Mouse (Mus musculus): ENCODE results near the gene Epha10.
A peak's percentile ranks its signal among the peaks of the same experiment; 100 is the strongest.
"Not testable (repeated sequence)": the region's sequence is repeated elsewhere in the genome, so short reads cannot be mapped to it uniquely, and the experiment has no call there.

Epha10 gene

DNA sequence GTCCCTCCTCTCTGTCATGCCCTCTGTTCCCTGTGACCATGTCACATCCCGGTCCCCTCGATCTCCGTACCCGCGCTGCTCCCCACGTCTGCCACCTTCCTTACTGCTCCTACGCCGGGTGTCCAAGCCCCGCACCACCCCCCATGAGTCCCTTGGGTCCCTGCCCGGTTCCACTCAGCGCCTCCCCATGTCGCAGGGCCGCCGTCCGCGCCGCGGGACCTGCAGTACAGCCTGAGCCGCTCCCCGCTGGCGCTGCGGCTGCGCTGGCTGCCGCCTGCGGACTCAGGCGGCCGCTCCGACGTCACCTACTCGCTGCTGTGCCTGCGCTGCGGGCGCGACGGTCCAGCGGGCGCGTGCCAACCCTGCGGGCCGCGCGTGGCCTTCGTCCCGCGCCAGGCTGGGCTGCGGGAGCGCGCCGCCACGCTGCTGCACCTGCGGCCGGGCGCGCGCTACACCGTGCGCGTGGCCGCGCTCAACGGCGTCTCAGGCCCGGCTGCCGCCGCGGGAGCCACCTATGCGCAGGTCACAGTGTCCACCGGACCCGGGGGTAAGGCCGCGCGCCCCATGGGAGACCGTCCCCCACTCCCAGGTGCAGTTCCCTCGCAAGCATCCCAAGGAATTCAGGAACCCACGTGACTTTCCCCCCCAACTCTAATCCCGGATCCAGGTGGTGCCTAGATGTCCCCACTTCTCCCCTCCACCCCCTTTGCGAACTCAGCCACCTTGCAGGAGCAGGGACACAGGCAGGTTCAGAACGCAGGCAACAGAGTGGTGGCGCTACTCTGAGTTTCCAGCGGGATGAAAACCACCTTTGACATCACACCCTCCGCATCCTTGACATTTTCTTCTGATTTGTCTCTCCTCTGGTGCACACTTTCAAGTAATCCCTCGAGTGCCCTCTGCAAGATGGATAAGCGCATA, 14.1 kb downstream of the Epha10 start:
- DNase-seq (ENCODE audit: low read depth) = no peak

DNA sequence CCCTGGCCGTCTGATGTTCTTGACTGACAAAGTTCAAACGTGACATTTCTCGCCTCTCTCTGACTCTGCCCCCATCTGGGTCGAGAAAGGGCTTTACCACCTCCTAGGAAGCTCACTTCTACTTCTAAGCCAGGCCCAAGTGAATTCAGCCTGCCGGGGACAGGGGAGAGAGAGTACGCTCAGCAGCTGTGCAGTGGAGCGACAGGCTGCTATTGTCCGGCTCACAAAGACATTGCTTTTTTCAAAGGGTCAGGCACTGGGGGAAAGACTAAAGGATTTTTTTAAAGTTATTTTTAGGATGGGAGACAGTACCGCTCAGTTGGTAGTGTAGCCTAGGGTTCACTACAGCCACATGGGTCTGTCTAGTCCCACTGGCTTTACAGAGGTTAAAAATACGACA, 17.7 kb downstream of the Epha10 start:
- no peak for DNase-seq (ENCODE audit: low read depth)

DNA sequence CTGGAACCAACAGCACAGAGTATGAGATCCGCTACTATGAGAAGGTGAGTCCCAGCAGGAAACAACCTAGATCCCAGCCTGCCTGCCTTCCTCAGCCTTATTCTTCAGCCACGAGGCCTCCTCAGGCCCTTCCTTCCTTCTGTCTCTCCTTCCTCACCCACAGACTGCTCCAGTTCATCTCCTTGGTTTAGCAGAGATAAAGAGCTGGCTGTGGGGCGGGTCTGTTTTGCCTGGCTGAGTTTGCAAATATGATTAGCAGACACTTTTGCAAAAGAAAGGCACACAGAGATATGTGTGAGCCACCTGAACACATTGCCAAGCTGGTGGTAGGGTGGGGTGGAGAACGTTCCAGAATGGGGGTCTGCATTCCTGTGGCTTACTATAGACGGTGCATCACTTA, 19.2 kb downstream of the Epha10 start:
- DNase-seq (ENCODE audit: low read depth) = no peak

DNA sequence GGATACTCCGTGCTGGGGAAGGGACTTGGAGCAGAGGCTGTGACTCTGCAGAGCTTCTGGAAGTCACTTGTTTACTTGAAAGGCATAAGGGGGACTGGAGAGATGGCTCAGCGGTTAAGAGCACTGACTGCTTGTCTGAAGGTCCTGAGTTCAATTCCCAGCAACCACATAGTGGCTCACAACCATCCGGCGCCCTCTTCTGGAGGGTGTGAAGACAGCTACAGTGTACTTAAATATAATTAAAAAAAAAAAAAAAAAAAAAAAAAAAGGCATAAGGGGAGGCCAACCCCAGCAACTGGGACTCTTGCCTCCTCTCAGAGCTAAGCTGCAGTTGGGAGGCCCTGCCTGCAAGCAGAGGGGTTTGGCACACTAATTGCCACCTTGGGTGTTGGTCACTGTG, 24.7 kb downstream of the Epha10 start:
- DNase-seq (ENCODE audit: low read depth) = no peak

DNA sequence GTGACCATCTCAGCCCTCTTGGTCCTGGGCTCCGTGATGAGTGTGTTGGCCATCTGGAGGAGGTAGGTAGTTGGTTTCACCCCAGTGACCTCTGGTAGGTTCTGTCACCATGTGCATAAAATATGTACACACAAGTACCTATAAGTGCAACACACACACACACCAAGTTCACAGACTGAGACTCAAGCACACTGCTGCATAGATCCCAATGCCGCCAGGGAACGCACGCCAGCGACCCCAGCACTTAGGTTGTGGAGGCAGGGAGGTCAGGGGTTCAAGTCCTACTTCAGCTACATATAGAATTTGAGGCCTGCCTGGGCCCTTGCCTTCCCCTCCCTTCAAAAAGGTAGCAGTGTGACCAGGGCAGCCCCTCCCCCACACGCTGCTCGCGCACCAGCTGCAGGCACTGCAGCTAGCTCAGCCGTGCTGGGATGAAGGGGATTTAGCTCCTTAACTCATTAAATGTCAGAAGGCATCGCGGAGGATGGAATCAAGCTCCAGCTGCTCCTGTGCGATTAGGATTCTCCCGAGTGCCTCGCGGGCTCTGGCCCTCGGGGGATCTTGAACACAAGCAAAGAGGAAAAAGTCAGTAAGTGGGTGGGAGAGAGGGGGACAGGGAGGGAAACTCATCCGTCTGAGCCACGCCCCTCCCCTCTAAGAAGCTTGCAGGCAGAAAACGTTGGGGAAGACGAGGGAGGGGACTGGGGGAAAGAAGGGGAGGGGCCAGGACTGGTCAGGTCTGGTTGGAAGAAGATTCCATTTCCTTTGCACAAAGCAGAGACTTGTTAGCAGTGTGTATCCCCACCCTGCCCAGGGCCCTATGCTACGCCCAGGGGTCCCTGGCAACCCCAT, 25.5 kb downstream of the Epha10 start:
- no peak for DNase-seq (ENCODE audit: low read depth)

DNA sequence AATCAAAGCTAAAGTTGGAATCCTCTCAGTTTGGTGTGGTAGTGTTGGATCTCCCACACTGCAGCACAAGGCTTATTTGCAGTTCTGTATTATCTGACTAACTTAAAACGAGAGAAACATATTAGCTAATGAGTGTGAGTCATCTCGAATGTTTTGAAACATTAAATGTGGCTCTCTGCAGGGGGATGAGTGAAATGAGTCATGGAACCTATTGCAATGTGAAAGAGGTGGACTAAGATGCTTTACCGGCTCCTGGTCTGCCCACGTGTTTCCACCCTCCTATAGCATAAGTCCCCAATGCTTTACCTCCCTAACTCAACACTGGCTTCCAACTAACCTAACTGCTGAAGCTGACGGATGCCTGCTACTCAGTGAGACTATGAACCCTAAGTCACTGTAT, 47.4 kb downstream of the Epha10 start:
- no peak for DNase-seq (ENCODE audit: low read depth)

DNA sequence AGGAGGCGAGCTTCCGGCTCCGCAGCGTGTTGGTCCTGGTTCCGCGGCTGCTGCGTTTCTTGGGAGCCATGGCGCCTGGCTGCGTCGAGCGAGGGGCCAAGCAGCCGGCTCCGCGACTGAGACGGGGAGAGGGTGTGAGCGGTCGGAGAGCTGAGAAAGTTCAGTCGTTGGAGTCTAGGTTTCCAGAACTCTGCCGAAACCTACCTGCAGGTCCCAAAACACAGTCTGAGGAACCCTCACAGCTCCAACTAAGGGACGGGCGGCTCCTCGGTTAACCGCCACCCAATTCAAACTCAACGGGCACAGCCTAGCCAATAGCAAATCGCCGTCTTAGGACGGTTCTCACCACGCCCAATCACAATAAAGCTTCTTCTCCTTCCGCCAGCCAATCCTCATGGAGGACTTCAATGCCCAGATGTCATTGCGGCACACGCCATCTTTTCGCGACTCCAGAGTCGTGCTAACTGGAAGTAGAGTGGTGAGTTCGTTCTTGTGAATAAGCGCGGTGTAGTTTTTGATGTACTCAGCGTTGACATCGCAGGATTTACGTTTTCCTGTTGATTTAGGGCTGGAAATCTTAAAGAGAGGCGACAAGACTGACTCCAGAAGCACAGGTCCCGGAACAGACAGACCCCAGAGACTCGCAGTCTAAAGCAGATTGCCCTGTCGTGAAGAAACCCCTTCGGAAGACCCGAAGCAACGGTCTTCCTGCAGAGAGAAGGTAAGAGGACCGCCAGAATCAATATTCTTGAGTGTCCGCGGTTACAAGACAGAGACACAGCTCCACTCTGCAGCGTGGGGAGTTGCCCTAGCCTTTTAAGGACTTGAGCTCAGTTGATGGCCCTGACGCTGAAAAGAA, 56.1 kb downstream of the Epha10 start, which contains the start of gene 9930104L06Rik:
Gene 9930104L06Rik (plus strand): TSS at position 436 of the 859 bp plus-strand sequence.
- DNase-seq (ENCODE audit: low read depth) = peak; percentile 94

DNA sequence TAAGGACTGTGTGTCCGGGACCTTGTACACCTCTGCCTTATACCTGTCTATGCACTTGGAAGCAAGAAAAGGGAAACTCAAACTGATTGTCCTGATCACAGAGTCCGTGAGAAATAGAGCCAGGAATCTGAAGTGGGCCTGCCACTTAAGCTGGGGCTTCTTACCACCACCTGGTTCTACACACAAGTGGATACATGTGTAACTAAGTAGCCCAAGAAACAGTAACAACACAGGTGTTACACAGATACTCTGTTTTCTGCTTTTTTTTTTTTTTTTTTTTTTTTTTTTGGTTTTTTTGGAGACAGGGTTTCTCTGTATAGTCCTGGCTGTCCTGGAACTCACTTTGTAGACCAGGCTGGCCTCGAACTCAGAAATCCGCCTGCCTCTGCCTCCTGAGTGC, 58.5 kb downstream of the Epha10 start, which contains the start of gene Cdca8:
Gene Cdca8 (minus strand): TSS at position 101 of the 400 bp plus-strand sequence.
- DNase-seq (ENCODE audit: low read depth) = not testable (repeated sequence)

DNA sequence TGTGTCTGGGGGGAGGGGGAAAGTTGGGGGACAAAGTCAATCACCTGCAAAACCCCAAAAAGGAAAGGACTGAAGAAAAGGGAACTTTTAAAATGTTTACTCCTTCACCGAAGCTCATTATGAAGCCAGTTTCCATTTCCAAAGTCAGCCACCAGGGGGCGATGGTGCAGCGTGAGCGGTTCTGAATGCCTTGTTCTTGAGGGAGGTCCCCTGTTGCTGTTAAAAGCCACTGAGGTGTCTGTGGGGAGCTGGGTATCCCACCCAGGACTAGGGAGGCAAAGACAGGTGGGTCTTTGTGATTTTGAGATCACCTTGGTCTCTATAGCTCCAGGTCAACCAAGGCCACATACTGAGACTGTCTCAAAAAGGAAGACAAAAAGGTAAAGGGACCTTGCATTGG, 62.3 kb downstream of the Epha10 start:
- DNase-seq (ENCODE audit: low read depth) = peak; percentile 33

DNA sequence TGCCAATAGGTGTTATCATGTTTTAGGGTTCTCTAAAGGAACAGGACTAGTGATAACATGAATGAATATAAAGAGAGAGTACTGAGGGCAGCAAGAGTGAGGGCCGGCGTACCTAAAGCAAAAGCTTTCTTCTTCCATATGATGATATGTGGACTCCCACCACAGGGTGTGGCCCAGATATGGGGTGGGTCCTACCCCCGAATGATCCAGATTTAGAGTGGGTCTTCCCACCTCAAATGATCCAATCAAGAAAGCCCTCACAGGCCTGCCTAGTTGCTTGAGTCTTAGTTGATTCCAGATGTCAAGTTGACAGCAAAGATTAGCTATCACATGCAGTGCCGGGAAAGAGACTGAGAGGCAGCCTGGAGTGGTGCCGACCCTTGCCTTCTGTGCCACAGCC, 63.1 kb downstream of the Epha10 start:
- DNase-seq (ENCODE audit: low read depth) = no peak

DNA sequence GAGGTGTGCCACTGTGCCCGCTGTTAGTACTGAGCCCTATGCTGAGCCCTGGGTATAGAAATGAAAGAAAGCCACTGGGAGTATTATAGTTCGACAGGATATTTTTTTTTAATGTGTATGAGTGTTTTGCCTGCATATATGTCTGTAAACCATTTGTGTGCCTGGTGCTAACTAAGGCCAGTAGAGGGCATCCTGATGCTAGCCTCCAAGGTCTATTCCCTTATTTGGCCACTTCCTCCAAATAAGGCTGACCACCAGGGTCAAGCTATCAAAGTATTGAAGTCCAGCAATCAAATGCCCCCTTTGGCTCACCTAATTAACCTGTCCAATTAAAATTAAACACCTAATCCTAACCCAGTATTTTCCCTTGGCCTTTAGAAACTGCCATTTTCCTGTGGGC, 64.3 kb downstream of the Epha10 start:
- no peak for DNase-seq (ENCODE audit: low read depth)

DNA sequence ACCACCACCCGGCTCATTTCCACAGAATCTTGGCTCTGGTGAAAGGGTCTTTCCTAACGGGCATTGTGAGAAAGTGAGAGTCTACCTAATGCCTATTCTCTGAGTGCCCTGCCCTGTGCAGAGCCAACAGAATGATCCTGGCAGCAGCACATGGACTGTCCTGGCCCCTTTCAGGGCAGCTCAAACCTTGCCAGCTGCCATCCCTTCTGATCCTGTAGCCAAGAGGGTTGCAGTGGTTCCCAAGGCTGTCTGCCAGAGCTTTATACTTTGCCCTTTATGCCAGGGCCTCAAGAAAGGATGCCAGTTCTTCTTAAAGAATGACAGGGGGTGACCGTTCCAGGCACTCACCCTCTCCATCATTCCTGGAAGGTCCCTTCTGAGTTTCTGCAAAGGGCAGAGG, 68.8 kb downstream of the Epha10 start:
- no peak for DNase-seq (ENCODE audit: low read depth)

DNA sequence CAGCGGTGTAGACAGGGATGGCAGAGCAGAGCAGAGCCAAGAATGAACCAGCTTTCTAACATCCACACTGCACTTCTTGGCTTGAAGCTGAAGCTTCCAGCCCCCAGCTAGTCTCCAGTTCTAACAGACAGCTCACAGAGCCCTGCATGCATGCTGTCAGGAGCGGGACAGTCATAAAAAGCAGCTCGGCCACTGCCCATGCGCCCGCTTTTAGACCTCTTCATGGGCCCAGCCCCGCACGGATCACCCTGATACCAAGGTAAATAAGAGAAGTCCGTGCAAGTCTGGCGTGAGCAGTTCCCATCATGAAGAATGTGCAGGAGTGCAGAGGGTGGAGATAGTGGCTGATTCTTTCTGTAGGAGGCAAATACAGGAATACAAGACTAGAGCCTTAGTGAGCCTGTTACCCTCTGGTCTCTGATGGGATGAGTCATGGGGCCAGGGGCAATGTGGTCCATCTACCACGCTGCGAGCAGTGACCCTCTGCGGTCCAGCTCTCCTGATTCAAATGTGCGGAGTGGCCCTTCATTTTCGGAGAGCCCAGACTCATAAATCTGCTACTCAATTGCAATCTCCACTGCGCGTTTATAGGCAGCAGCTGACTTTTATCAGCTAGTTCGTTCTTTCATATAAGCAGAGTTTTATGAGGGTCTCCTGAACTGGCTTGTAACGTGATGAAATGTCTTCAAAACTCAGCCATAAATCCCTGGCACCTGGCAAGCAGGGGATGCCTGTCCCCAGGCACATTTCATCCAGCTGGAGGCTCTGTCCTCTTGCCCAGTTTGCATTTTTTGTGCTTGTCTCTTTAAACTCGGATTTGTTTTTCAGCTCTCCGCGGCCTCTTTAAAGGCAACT, 69.7 kb downstream of the Epha10 start:
- DNase-seq (ENCODE audit: low read depth) = no peak

DNA sequence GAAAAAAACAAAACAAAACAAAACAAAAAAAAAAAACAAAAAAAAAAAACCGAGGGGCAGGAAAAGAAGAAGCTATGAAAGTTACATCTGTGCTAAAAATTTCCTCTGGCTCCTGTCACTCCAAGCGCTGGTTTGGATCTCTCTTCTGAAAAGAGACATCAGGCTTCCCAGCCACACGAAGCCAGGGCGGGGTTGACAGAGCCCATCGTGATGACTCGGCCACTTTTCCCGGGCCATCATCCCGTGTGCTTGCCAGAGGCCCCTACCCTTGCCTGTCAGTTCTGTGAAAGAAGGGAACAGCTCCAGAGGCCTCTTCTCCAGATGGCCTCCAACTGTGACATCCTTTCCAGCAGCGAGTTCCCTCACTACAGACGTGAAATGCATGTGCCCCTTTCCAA, 70.3 kb downstream of the Epha10 start:
- no peak for DNase-seq (ENCODE audit: low read depth)

DNA sequence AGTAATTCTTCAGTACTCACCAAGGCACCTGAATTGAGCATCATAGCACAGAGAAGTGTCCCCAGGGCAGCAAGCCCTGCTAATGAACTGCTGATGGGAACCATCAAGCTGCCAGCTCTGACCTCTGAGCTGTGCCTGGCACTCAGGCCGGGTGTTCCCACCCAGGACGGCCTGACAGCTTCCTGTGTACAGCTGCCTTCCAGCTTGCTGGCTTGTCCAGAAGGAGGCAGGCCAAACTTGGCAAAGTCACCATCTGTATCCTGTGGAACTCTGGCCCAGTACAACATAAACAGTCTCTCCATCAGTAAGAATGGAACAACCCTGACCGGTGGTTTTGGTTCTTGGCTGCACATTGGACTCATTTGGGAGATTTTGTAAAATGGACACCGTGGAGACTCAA, 72.8 kb downstream of the Epha10 start:
- DNase-seq (ENCODE audit: low read depth) = peak; percentile 56

DNA sequence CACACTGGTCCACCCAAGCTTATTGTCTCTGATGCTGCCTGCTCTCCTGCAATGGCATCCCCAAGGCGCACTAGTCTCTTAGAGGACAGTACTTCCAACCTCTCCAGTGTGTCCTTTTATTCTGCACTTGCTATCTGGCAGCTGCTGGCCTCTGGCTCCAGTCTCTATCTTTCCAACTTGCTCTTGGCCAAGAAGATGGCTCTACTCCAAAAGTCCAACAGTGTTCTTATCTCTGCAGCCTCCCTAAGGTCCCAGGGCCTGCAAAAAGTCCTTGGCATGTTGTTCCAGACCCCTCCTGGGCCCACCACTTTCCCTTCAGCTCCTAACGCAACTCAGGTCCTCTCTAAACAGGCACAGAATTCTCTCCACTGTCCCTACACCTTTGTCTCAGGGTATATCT, 76.6 kb downstream of the Epha10 start:
- DNase-seq (ENCODE audit: low read depth) = no peak

DNA sequence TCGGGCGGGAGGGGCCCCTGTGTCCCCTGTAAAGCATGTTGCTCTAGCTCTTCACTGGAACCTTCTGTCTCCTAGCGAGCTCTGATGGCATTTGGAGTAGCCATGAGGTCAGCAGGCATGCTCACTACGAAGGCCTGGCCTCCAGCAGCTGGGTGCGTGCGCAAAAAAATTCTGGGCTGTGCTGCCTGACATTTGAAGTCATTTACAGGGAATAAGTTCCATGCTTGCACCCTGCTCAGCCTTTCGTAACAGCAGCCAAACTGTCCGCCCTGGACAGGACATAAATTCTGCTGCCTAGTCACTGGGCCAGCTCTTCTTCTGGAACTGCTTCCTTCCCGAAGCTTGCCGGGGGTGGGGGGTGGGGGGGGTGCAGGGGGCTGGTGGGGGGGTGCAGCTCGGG, 78.4 kb downstream of the Epha10 start:
- no peak for DNase-seq (ENCODE audit: low read depth)

DNA sequence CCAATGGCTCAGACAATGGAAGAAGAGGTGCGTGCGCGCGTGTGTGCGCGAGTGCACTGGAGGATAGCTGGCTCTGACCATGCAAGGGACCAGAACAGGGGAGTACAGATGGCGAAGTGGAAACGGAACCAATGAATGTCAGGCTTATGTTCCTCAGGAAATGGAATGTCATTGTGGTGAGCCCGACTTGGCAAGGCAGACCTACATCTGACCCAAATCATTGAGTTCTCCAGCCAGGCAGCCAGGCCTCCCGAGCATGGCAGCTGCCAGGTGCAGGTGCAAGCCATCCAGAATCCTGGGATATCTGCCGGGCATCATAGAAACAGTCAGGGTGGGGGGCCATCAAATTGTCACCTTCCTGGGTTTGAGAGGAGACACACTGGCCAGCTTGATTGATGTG, 80.2 kb downstream of the Epha10 start:
- no peak for DNase-seq (ENCODE audit: low read depth)

DNA sequence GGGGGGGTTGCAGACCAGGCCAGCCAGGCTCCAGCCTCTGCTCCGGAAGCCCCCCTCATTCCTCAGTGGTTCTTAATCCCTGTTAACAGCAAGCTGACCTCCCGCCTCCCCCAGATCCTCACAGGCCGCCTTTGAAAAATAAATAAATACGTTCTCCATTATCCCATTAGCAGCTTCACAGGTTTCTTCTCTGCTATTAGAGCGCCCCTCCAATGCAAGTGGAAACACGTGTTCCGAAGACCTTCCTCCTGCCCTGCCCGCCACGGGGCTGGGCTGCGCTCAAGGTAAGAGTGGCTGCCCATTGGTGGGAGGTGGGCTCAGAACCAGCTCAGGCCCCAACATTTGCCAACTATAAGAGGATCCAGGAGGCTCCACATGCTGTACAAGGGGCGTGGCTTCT, 81.9 kb downstream of the Epha10 start:
- no peak for DNase-seq (ENCODE audit: low read depth)

DNA sequence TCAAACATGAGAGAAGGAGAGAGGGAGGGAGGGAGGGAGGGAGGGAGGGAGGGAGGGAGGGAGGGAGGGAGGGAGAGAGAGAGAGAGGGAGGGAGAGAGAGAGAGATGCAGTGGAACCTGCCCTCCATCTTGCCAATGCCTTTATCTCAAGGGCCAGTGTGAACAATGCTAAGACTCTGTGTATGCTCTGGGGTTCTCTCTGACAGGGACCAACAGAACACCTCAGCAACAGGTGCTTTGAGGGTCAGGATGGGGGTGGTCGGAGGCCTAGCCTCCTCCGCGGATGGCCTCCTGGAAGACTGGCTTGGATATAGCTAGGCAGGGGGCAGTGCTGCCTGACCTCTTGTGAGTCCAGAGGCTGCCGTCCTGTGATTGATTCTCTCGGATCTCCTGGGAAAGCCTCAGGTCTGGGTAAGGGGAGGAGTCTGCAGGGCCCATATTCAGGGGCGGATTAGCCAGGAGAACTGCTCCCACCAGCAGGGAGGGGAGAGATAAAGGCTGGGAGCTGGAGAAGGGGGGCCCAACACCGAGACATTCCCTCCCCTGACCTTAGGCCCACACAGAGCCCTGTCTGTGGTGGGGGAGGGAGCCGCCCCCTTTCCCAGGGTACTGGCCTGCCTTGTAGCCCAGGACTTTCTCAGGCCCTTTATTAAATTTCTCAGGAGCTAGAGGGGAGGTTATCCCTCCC, 84.4 kb downstream of the Epha10 start:
- DNase-seq (ENCODE audit: low read depth) = no peak
